Mouse (Mus musculus): Measurements from ENCODE around the gene Has3. TPM values are rescaled to one million over a fixed set of nuclear protein-coding genes. Genes with fewer than 3 reads are reported as not detected.
"Not testable (repeated sequence)": the region's sequence is repeated elsewhere in the genome, so short reads cannot be mapped to it uniquely, and the experiment has no call there.

Has3 gene
- total RNA-seq (2022) = 1 to 10 TPM; 1.2 to 3.1 (median 1.7) TPM

DNA sequence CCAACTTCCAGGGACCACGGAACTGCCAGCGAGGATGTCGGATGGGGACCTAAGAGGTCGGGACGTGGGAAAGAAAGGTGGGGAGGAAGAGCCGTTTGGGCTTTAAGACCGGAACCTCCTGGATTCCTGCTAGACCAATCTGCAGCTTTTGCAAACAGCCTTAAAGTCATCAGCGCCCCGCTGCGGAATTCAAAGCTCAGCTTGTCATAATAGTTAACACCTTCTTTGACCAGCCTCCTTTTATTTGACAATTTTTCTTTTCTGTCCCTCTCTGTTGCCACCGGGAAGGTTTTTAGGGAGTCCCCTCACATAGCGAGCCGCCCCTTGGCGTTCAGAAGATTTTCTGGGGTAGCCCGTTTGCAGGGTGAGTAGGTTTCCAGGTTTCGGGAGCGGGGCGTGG is at the start of gene Has3:
Has3 (plus strand) TSS at position 192 of the 400 bp plus-strand sequence.
- DNase-seq (ENCODE audit: low spot score in 2 of 2) = peak in 1 of 2 experiments; percentile 28

GRCm38 (mm10) chr8:106820553-106821515 is 49.2 kb upstream of the Has3 start:
- DNase-seq (ENCODE audit: low spot score in 2 of 2) = no peak

DNA sequence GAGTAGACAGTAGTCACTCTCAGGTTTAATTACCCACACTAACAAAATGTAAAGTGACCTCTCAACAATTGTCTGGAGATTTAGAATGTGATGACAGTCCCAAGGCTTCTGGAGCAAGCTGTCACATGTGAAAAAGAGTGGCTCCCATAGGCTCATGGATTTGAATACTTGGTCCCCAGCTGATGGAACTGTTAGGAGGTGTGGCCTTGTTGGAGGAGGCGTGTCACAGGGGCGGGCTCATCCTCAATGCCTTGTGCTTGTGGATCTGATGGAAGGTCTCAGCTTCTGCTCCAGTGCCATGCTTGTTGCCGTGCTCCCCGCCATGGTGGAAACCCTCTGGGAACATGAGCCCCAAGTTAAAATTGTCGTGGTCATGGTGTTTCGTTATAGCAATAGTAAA is 41.1 kb upstream of the Has3 start:
- DNase-seq (ENCODE audit: low spot score in 2 of 2) = no peak

- no peak for DNase-seq (ENCODE audit: low spot score in 2 of 2)
Observed at GRCm38 (mm10) chr8:106829526-106830045, 40.5 kb upstream of the Has3 start.

DNA sequence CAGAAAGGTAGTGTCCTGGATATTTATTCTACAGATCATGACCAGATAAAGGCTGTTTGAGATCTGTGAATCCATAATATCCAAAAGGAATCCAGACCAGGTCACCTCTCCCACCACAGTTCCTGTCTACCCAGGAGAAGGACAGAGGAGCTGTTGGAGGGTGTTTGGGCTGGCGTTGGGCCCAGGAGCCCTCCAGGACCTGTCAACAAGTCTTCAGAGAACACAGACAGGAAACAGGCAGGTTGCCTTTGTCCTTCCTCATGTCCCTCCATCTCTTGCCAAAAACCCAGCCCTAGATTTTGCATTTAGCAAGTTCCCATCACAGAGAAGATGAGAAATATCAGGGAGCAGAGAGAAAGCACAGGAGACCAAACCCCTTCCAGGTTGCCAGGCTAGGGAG is 35.1 kb upstream of the Has3 start:
- no peak for DNase-seq (ENCODE audit: low spot score in 2 of 2)

GRCm38 (mm10) chr8:106836525-106836924 is 33.5 kb upstream of the Has3 start:
- no peak for DNase-seq (ENCODE audit: low spot score in 2 of 2)

- peak in 1 of 2 experiments; percentile 29 for DNase-seq (ENCODE audit: low spot score in 2 of 2)
Observed at GRCm38 (mm10) chr8:106838803-106839202, 31.2 kb upstream of the Has3 start.

DNA sequence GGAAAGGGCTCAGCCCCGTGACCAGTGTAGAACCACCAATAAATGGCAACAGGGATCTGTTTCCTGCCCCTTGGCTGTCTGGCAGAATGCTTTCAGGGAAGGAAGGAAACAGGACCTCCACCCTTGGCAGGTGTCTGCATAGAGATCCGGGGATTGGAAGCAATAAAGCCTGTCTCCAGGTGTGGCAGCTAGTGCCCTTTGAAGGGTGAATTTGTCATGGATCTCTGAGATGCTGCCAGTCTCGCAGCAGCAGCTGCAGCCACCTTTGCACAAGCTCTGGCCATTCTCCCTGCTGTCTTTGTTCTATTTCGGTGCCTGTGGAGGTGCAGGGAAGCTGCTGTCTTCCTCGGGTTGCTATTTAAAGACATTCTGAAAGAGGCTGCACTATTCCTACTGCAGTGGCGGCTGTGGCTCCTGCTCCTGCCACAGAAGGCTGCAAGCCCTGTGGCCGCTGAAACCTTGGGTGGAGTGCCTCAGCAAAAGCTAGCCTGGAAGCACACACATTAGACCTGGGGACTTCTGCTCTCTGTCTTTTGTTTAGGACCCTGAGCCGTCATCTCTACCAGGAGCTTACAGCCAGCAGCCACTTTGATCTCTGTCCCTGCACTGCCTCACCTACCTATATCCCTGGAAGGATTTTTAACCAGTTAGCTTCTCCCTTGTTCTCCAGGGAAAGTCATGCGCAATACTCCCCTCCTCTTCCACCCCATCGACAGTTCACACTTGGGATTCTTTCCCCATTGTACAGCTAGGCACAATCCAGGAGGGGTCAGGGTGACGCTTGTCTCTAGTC is 30.6 kb upstream of the Has3 start:
- DNase-seq (ENCODE audit: low spot score in 2 of 2) = peak; percentile 47 to 54

DNA sequence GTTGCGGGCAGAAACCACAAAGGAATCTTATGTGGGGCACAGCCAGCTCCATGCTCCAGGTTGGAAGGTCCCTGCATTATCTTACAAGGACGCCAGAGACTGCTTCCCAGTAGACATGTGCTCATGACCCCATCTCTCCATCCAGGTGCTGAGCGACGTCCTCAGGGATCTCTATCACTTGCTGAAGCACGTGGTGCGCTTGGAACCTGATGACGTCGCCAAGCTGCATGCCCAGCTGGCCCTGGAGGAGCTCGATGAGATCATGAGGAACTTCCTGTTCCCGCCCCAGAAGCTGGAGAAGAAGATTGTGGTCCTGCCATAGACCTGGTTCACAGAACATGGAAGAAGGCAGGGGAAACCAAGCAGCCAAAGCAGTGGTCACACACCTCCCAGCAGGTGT is 20.0 kb upstream of the Has3 start:
- no peak for DNase-seq (ENCODE audit: low spot score in 2 of 2)

- DNase-seq (ENCODE audit: low spot score in 2 of 2) = no peak
Observed at GRCm38 (mm10) chr8:106854534-106855241, 15.4 kb upstream of the Has3 start.

DNA sequence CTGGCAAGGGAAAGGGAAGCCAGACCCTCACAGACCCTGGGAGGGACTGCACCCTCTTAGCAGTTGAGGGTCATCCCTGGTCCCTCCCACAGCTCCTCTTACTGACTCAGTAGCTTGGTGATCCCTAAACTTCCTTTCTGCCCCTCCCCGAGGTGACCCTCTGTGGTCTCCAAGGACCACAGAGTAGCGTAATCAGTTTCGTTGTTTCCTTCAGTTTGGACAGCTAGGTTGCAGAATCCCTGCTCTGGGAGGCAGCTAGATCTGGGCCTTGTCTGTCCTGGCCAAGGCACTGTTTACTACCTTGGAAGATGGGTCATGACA is 14.8 kb upstream of the Has3 start:
- DNase-seq (ENCODE audit: low spot score in 2 of 2) = no peak

- no peak for DNase-seq (ENCODE audit: low spot score in 2 of 2)
Observed at GRCm38 (mm10) chr8:106862845-106863244, 7.2 kb upstream of the Has3 start.

DNA sequence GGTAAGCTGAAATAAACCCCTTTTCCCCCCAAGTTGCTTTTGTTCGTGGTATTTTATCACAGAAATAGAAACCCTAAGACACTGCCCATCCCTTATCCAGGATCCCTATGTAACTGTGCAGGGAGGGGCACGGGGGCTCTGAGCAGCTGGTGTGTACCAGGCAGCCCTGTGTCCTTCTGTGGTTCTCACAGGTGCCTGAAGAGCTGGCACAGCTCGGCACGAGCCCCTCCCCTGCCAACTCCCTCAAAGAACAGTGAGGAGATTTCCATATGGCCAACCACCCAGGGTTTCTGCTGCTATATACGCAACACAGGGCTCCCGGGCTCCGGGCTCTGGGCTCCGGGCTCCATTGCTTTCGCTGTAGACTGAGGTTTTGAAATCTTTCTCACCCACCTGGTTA is 4.7 kb upstream of the Has3 start:
- DNase-seq (ENCODE audit: low spot score in 2 of 2) = peak in 1 of 2 experiments; percentile 30

GRCm38 (mm10) chr8:106870537-106871327 is 690 bp downstream of the Has3 start:
- peak in 1 of 2 experiments; percentile 46 for DNase-seq (ENCODE audit: low spot score in 2 of 2)

GRCm38 (mm10) chr8:106871328-106871926 is 1.4 kb downstream of the Has3 start:
- no peak for DNase-seq (ENCODE audit: low spot score in 2 of 2)

DNA sequence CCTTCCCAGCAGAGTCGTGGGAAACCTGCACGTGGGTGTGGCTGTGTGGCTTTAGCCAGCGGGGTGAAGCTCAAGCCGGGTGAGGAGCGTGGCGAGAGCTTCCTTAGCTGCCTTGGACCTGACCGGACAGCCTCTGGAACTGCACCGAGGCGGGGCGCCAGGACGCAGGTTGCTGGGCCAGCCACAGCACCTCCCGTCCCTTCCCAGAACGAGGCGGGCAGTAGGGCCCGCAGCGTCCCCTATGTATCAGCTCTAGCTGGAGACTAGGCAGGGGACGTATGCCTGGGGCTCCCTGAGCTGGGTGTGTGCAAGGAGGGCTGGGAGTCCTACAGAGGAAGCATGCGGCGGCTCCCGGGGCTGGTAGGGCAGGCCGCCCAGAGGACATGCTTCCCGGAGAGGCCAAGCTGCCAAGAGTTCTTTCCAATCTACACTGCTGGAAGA is 1.9 kb downstream of the Has3 start:
- DNase-seq (ENCODE audit: low spot score in 2 of 2) = no peak

- no peak for DNase-seq (ENCODE audit: low spot score in 2 of 2)
Observed at GRCm38 (mm10) chr8:106872454-106873034, 2.5 kb downstream of the Has3 start.

DNA sequence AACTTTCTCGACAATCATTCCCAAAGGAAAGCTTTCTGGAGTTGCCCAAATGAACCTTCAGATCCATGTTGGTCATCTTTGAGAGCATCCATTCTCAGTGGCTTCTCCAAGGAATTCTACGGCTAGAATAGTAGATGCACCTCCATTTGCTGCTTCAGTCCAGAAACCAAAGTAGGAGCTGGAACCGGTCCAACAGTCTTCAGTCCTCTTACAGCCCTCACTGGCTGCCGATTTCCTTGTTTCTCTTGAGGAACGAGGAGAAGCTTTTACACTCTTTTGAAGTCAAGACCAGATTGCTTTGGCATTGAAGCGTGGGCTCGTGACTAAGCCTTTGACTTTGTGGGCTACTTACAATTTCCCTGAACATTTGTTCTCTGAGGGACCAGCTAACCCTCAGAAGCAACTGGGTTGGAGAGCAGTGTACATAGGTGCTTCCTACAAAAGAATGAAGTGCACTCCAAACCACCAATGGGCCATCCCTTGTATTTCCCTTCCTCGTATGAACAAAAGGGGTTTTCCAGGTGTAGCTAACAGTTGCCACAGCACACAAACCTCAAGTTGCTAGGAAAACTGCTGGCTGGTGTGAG is 10.2 kb downstream of the Has3 start:
- no peak for DNase-seq (ENCODE audit: low spot score in 2 of 2)

DNA sequence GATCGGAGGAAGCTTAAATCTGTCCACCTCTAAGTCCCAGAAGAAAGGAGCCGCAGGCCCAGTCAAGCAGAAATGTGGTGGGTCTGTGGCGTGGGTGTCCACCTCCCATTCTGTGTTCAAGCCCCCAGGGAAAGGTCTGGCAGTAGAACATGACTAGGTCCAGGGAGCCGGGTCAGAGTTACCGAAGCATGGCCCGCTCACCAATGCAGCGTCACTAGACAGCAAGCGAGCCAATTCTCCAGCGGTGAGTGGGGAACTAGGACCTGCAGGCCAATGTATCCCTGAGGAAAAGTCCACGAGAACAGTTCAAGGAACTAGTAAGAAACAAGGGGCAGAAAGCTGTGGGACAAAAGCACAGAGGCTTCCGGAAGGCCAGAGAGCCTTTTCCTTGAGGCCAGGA is 14.1 kb downstream of the Has3 start:
- not testable (repeated sequence) for DNase-seq (ENCODE audit: low spot score in 2 of 2)

All from left cerebral cortex, adult 8-10 months (tissue).